Mouse (Mus musculus) forebrain, embryonic 13.5 days (tissue): Measurements from ENCODE around the gene Snapc4. TPM values are rescaled to one million over a fixed set of nuclear protein-coding genes. Genes with fewer than 3 reads are reported as not detected.

Source experiments
- ATAC-seq: fragments of 200-750 bp; cut with Nextera tagmentation; 2 replicates; pipeline ENCODE4 v1.8.0; 2017
- H3K27ac ChIP-seq: fragments of 300-500 bp; sonication (generic); 2 replicates; pipeline ENCODE4 v1.5.1; 2015; ENCODE audit warnings: inconsistent platforms, mild to moderate bottlenecking, moderate library complexity
- H3K27me3 ChIP-seq: fragments of 300-500 bp; sonication (generic); 2 replicates; pipeline ENCODE4 v1.6.1; 2015; ENCODE audit warnings: mild to moderate bottlenecking, inconsistent platforms
- H3K36me3 ChIP-seq: fragments of 300-500 bp; sonication (generic); 2 replicates; pipeline ENCODE4 v1.6.1; 2015; ENCODE audit warnings: mild to moderate bottlenecking, inconsistent platforms; ENCODE audit not compliant: poor library complexity, severe bottlenecking
- H3K4me1 ChIP-seq: fragments of 300-500 bp; sonication (generic); 2 replicates; pipeline ENCODE4 v1.6.1; 2015; ENCODE audit warnings: inconsistent platforms
- H3K4me2 ChIP-seq: fragments of 300-500 bp; sonication (generic); 2 replicates; pipeline ENCODE4 v1.6.1; 2015; ENCODE audit warnings: inconsistent platforms, mild to moderate bottlenecking, moderate library complexity
- H3K4me3 ChIP-seq: fragments of 300-500 bp; sonication (generic); 2 replicates; pipeline ENCODE4 v1.5.1; 2015; ENCODE audit warnings: mild to moderate bottlenecking, inconsistent platforms
- H3K9ac ChIP-seq: fragments of 300-500 bp; sonication (generic); 2 replicates; pipeline ENCODE4 v1.6.1; 2015; ENCODE audit warnings: mild to moderate bottlenecking, inconsistent platforms
- H3K9me3 ChIP-seq: fragments of 300-500 bp; sonication (generic); replicated peaks from 2 replicates; pipeline ENCODE4 v1.6.1; 2016; ENCODE audit warnings: inconsistent platforms
- WGBS: fragments of 180-500 bp; shearing (Covaris S2); methylation state at CpG from one replicate; pipeline ENCODE4 v1.1.7; 2015; 5-methylcytosine and 5-hydroxymethylcytosine counted together
- polyA plus RNA-seq: library from polyadenylated mRNA; unstranded; fragments of >200 nt; fragmentation: Nextera tagmentation; extraction: Ambion mirVana; gene quantifications from 2 replicates; pipeline ENCODE4 v1.2.1, GENCODE M21; 2015

The Snapc4 gene
- polyA plus RNA-seq, 1 experiment from 2014 or later, result 25.1 TPM

DNA sequence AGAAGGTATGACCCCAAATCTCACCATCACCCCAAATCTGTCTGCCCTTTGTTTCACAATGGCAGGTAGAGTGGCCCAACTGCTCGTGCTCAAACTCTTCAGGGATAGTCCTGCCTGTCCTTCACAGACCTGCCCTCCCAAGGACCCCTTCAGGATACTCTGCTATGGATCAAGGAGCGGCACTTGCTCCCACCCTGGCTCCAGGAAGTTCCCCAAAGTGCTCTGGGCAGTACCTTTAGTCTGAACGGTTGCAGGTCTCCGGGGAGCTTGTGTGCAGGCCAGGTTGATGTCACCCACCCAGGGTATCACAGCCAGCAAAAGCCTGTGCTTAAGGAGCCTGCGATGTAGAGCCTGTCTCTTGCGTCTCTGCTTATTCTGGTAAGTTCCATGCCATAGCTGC lies 12.5 kb downstream of the Snapc4 start:
- no peak overlapping the region for H3K4me3 ChIP-seq
- H3K27me3 ChIP-seq, result no peaks in the 10 kb centered on the region
- H3K9me3 ChIP-seq, result no peaks in the 10 kb centered on the region
- H3K27ac ChIP-seq, result no peak overlapping the region
- no peak overlapping the region for H3K9ac ChIP-seq
- peaks cover 100% of the 10 kb centered on the region for H3K36me3 ChIP-seq
- ATAC-seq, result no peak
- WGBS, result 95% methylated on average over 6 of the region's 6 CpGs
- H3K4me1 ChIP-seq, result no peaks in the 10 kb centered on the region
- H3K4me2 ChIP-seq, result no peak overlapping the region

DNA sequence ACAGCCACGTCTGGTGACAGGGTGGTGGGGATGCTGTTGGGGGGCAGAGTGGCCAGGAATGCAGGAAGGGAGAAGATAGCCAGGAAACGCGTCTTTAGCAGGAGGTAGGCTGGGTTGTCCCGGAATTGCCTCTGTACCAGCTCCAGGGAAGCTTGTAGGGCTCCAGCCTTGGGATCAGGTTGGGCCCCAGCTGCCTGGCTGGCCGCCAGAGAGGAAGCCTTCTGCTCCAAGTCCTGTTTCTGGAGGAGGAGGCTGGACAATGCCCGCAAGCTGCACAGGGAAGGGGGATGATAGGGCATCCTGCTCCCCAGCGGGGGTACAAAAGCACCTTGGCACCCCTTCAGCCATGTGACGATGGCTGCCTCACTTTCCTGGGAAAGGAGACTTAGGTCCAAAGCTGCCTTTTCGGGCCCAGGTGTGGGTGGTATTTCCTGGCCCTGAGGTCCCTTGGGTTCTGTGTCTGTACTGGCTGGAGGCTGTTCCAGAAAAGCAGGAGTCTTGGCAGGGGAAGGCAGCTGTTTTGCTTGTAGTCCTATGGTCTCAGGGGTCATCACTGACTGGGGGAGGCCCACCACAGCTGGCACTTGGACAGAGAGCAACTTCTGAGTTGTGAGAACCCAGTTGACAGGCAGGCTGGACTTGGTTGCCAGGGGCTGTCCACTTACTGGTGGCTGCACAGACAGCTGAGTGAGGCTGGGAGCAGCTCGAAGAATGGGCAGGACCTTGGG lies 15.6 kb downstream of the Snapc4 start:
- Histone ChIP-seq H3K27me3 (no peaks in the 10 kb centered on the region), H3K4me3 (no peak overlapping the region), H3K36me3 (peaks cover 76% of the 10 kb centered on the region), H3K9ac (no peak overlapping the region), H3K9me3 (no peaks in the 10 kb centered on the region), H3K4me1 (no peaks in the 10 kb centered on the region), H3K27ac (no peak overlapping the region), H3K4me2 (no peak overlapping the region)
- 89% methylated on average over 10 of the region's 10 CpGs for WGBS
- no peak for ATAC-seq

DNA sequence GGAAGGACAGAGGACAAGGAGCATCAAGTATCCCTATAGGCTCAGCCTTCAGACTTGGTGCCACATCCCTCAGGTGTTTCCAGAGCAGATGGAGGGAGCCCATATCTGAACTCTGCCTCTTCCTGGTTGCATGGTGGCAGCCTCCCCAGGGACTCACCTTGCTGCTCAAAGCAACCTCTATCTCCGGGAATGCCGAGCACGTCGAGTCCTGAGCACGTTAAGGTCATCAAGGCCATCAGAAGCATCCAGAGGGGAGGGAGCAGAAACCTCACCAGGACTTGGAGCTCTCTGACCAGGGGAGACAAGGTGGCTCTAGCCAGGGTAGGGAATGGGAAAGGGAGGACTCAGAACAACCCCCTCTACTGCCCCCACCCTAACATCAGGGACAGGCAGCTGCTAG lies 17.0 kb downstream of the Snapc4 start:
- Histone ChIP-seq H3K9me3 (no peaks in the 10 kb centered on the region), H3K4me3 (no peak overlapping the region), H3K36me3 (peaks cover 62% of the 10 kb centered on the region), H3K27me3 (no peaks in the 10 kb centered on the region), H3K4me2 (no peak overlapping the region), H3K9ac (no peak overlapping the region), H3K4me1 (no peaks in the 10 kb centered on the region), H3K27ac (no peak overlapping the region)
- WGBS, result 91% methylated on average over 5 of the region's 5 CpGs
- no peak for ATAC-seq

DNA sequence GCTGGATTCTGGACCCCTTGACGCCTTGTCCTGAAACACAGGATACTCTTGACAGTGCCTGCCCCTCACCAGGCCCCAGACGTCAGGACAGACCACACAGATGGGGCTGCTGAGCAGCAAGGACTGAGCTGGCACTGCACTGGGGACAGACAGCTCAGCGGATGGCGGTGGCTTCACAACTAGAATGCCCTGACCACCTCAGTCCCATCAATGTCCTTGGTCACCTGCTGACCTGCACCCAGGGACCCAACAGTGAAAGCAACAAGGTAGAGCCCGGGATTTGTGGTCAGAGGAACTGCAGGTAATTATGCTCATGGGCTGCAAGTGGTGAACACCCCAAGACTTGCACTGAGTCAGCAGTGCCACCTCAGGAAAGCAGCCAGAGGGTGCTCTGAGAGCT lies 17.5 kb downstream of the Snapc4 start:
- 81% methylated on average over 5 of the region's 5 CpGs for WGBS
- Histone ChIP-seq H3K4me1 (no peaks in the 10 kb centered on the region), H3K36me3 (peaks cover 57% of the 10 kb centered on the region), H3K4me2 (no peak overlapping the region), H3K27ac (no peak overlapping the region), H3K27me3 (no peaks in the 10 kb centered on the region), H3K9me3 (no peaks in the 10 kb centered on the region), H3K9ac (no peak overlapping the region), H3K4me3 (no peak overlapping the region)
- ATAC-seq, result no peak

DNA sequence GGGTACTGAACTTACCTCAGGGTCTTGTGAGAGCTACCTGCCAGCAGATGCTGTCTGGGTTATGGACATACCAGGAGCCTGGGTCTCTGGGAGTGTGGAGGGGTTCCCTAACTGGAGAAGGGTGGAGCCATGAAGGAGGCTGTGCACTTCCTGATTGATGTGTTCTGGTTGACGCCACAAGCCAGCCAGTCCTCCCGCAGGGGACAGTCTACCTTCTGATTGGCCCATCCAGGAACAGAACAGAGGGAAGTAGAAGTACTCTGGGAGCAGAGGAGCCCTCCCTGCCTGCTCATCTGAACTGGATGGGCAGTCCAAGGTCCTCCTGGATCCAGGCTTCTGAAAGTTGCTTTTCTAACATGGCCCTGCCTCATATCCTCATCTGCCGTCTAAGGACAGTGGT lies 19.7 kb downstream of the Snapc4 start, which contains the start of gene Card9:
Gene Card9, minus strand, starts transcription at position 147 of the 400 bp plus-strand sequence.
- H3K4me1 ChIP-seq, result no peaks in the 10 kb centered on the region
- WGBS, result 58% methylated on average over 3 of the region's 3 CpGs
- H3K9me3 ChIP-seq, result no peaks in the 10 kb centered on the region
- H3K27ac ChIP-seq, result no peak within 1 kb of the TSS
- peaks cover 35% of the 10 kb centered on the region for H3K36me3 ChIP-seq
- H3K27me3 ChIP-seq, result no peaks in the 10 kb centered on the region
- H3K4me2 ChIP-seq, result no peak within 1 kb of the TSS
- H3K4me3 ChIP-seq, result no peak within 1 kb of the TSS
- no peak for ATAC-seq
- no peak within 1 kb of the TSS for H3K9ac ChIP-seq

DNA sequence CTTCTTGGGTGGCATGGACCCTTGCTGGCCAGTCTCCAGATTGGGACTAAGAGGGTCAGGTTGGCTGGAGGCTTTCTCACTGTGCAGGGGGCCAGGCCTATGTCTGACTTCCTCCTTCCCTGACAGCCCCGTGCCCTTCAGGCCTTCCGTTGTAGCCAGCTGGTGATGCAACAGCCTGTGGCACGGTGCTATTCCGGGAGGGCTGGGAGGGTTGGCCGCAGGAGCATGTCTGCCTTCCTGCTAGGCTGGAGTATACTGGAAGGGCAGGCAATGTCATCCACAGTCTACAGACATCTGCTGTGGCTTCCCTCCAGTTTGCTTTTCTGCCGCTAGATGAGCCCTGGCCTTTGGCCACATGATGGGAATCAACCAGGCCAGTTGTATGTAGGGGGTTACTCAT lies 20.5 kb downstream of the Snapc4 start:
- no peak overlapping the region for H3K27ac ChIP-seq
- H3K4me1 ChIP-seq, result no peaks in the 10 kb centered on the region
- 94% methylated on average over 6 of the region's 6 CpGs for WGBS
- no peaks in the 10 kb centered on the region for H3K9me3 ChIP-seq
- no peak overlapping the region for H3K9ac ChIP-seq
- ATAC-seq, result no peak
- no peak overlapping the region for H3K4me2 ChIP-seq
- no peak overlapping the region for H3K4me3 ChIP-seq
- H3K27me3 ChIP-seq, result no peaks in the 10 kb centered on the region
- peaks cover 27% of the 10 kb centered on the region for H3K36me3 ChIP-seq

DNA sequence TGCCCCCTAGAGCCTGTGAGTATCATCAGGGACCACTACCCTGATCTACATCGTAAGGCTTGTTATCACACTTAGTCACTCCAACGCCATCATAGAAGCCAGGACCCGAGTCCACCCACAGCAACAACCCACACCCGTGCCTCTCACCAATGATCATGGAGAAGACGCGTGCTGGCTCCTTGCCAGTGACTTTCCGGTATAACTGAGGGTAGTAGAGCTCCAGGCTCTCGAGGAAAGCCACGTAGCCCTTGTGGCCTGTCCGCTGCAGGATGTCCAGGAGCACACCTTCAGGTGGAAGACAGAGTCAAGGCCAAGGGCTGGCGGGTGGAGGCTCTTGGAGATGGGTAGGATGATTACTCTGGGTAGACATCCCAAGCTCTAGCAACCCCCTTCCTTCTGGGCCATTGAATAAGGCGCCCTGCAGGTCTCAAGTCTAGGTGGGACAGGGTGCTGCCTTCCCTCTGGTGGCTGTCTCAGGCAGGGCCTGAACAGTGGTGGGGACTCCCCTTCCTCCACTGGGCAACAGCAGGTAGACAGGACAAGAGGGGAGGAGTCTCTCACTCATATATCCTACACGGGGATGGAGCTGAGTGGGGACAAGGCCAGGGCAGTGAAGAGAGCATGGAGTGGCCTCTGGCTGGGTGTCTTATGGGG lies 21.7 kb downstream of the Snapc4 start:
- no peak overlapping the region for H3K9ac ChIP-seq
- H3K27me3 ChIP-seq, result no peaks in the 10 kb centered on the region
- no peak overlapping the region for H3K4me2 ChIP-seq
- H3K4me3 ChIP-seq, result no peak overlapping the region
- no peak overlapping the region for H3K27ac ChIP-seq
- H3K9me3 ChIP-seq, result no peaks in the 10 kb centered on the region
- no peaks in the 10 kb centered on the region for H3K4me1 ChIP-seq
- ATAC-seq, result no peak
- 91% methylated on average over 13 of the region's 13 CpGs for WGBS
- peaks cover 15% of the 10 kb centered on the region for H3K36me3 ChIP-seq

DNA sequence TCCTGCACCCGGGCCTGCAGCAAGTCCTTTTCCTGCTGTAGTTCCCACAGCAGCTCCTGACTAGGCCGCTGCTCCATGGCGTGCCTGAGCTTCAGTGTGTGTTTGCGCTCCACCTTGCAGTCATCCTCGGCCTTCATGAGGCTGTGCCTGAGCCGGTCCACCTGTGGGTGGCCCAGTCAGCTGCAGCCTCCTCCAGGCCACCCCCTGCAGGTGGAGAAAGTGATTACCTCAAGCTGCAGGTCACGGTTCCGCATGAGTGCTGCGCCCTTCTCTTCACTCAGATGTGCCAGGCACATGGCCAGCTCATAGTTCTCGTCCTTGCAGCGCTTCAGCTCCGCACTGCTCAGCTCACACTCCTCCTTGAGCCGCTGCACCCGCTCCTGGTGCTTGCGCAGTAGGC lies 23.0 kb downstream of the Snapc4 start:
- H3K27me3 ChIP-seq, result no peaks in the 10 kb centered on the region
- H3K9me3 ChIP-seq, result no peaks in the 10 kb centered on the region
- peaks cover 11% of the 10 kb centered on the region for H3K4me1 ChIP-seq
- no peak overlapping the region for H3K27ac ChIP-seq
- H3K9ac ChIP-seq, result no peak overlapping the region
- H3K4me3 ChIP-seq, result no peak overlapping the region
- ATAC-seq, result no peak
- no peak overlapping the region for H3K4me2 ChIP-seq
- H3K36me3 ChIP-seq, result peaks cover 2% of the 10 kb centered on the region; the same call in 1 of the 2 replicates
- 50% methylated on average over 15 of the region's 15 CpGs for WGBS

DNA sequence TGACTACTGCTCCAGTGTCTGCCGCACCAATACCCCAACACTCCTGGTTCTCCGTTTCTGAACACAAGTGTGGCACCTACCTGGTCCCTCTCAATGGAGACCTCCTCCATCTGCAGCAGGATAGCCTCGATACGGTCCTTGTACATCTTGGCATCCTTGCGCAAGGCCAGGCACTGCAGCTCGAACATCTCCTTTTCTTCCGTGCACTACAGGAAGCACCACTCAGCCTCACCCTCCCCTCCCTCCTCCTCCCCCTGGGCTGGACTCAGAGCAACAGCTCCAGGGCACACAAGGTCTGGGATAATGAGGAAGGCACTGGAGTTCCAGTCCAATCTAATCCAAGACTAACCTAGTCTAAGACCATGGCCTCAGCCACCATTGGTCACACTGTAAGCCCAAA lies 23.8 kb downstream of the Snapc4 start:
- Histone ChIP-seq H3K4me2 (no peak overlapping the region), H3K9ac (no peak overlapping the region), H3K4me1 (peaks cover 12% of the 10 kb centered on the region), H3K9me3 (no peaks in the 10 kb centered on the region), H3K27me3 (no peaks in the 10 kb centered on the region), H3K27ac (no peak overlapping the region), H3K4me3 (no peak overlapping the region), H3K36me3 (no peaks in the 10 kb centered on the region)
- WGBS, result 78% methylated on average over 7 of the region's 7 CpGs
- ATAC-seq, result no peak

DNA sequence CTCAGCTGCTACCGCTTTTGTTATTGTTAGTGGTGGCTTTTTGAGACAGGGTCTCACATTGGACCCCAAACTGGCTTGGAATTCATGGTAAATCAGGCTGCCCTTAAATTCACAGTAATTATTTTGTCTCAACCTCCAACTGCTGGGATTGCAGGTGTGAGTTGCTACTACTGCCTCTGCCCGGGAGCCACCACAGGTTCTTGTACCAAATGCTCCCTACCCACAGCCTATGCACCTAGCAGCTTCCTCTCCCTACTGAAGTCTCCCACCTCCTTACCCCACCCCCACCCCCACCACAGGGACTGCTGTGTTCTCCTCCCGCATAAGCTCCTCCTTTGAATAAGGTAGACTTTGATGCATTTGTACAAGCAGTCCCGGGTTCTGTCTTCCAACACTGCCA lies 24.2 kb downstream of the Snapc4 start:
- Histone ChIP-seq H3K27ac (no peak overlapping the region), H3K9ac (no peak overlapping the region), H3K36me3 (no peaks in the 10 kb centered on the region), H3K4me3 (no peak overlapping the region), H3K4me2 (no peak overlapping the region), H3K4me1 (peaks cover 14% of the 10 kb centered on the region), H3K9me3 (no peaks in the 10 kb centered on the region), H3K27me3 (no peaks in the 10 kb centered on the region)
- no peak for ATAC-seq
- WGBS, result 85% methylated on average over 4 of the region's 4 CpGs

DNA sequence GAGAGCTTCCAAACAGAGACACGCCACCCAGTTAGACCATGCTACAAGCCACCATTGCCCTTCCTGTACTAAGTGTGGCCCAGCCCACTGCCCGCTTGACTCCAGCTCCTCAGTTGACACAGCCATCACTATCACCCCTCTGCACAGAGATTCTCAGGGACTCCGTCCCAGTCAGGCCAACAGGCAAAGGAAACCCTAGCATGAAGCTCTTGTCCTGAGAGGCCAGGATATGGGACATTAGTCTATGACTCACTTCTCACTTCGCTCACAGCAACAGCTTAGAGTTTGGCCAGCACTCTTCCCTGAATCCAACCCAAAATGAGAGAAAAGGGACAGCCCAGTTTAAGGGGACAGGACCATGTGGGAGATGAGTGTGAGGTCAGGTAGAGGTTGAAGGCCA lies 26.1 kb downstream of the Snapc4 start:
- H3K27me3 ChIP-seq, result no peaks in the 10 kb centered on the region
- WGBS, result 98% methylated on average over 4 of the region's 4 CpGs
- peaks cover 26% of the 10 kb centered on the region for H3K4me1 ChIP-seq
- no peak overlapping the region for H3K4me2 ChIP-seq
- no peaks in the 10 kb centered on the region for H3K9me3 ChIP-seq
- no peak overlapping the region for H3K27ac ChIP-seq
- no peak for ATAC-seq
- H3K4me3 ChIP-seq, result no peak overlapping the region
- H3K9ac ChIP-seq, result no peak overlapping the region
- peaks cover 10% of the 10 kb centered on the region for H3K36me3 ChIP-seq

DNA sequence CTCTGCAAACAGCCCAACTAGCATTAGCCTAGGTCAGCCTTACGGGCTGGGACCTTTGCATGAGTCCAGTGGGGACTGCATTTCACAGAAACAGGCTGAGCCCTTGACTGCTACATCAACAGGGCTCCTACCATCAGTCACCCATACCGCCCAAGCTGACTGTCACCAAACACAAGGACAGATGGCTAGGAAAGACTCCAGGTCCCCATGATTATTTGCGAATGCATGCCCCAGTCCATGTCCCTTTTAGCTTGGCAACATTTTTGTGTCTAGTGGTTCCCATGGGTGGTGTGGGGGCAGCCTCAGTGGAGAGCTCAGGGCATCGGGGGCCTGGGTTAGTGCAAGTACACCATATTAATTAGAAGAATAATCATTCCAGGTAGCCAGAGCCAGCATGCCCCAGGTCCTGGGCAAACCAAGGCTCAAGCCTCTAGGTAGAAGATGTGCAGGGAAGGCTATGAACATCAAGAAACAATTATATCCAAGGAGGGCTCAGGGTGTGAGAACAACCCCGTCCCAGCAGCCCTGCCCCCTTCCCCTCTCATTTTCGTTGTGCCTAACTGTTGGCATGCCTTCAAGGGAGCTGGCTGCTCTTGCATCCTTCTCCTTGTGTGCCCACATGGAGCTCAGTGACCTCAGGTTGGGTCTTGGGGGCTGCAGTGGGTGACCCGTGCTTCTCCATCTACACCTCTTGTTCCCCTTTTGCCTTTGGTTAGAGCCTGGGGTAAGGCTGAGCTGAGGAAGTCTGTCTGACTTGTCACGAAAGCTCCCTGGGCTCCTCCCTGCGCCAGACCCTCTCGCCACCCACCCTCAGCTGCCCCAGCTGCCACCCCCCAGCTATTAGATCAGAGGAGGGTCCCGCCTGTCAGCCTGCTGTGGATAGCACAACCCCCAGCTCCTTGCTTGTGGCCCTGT lies 27.1 kb downstream of the Snapc4 start:
- Histone ChIP-seq H3K9me3 (no peaks in the 10 kb centered on the region), H3K27me3 (no peaks in the 10 kb centered on the region), H3K9ac (peak overlapping the region; percentile 93), H3K36me3 (peaks cover 21% of the 10 kb centered on the region), H3K4me3 (peak overlapping the region; percentile 85), H3K27ac (no peak overlapping the region), H3K4me2 (peak overlapping the region; percentile 96), H3K4me1 (peaks cover 26% of the 10 kb centered on the region)
- ATAC-seq, result no peak
- 91% methylated on average over 11 of the region's 11 CpGs for whole genome bisulfite sequencing
